In genomic region chr1:163380072-163380471, GRCm38 (mm10) we compare ENCODE assay signal across 16 mouse cellular contexts. TPM values are rescaled to one million over a fixed set of nuclear protein-coding genes. Genes with fewer than 3 reads are reported as not detected.
DNase-seq lines count a peak whose midpoint lies in the region; ATAC-seq and TF ChIP-seq lines count a peak whose summit lies in the region.
"Had no signal": no experiment of that assay in that cellular context is flagged by ENCODE, and none has a peak within 500 bp of the region (broad histone marks: within the 10 kb centered on the region; RNA-seq: fewer than 3 reads in every experiment).

No protein-coding gene starts in this region.

- intact Hi-C loops in heart, postnatal 36 days (cut with DNase I), result loop anchor here (5.0 kb wide), 1 partner anchor 68 kb away; the partner anchor contains the start of gene Prrx1

- no peak for TF ChIP-seq CTCF in Patski (IDR thresholded peaks at IDR 0.05)
- TF ChIP-seq CTCF in stomach, postnatal 0 days (IDR thresholded peaks at IDR 0.05; ENCODE audit: low read depth), result no peak

- H3K4me3 ChIP-seq in kidney, embryonic 16.5 days (ENCODE audit: low read length), result no peak overlapping the region
- no peak overlapping the region for H3K4me3 ChIP-seq in embryonic facial prominence, embryonic 14.5 days (ENCODE audit: low read depth, low read length)
- H3K4me3 ChIP-seq in stomach, postnatal 0 days (ENCODE audit: low read depth, low read length), result no peak overlapping the region
- H3K4me3 ChIP-seq: midbrain, embryonic 10.5 days; neural tube, embryonic 13.5 days had no signal

- no peaks in the 10 kb centered on the region for H3K4me1 ChIP-seq in kidney, embryonic 16.5 days (ENCODE audit: insufficient read depth, low read length)
- peaks cover 25% of the 10 kb centered on the region for H3K4me1 ChIP-seq in embryonic facial prominence, embryonic 14.5 days (ENCODE audit: control insufficient read depth, insufficient read depth, low read length)
- H3K4me1 ChIP-seq in stomach, postnatal 0 days (replicated peaks; ENCODE audit: control insufficient read depth, insufficient read depth), result no peaks in the 10 kb centered on the region
- H3K4me1 ChIP-seq: neural tube, embryonic 13.5 days had no signal

- WGBS in kidney, embryonic 16.5 days, result 48% methylated on average over 4 of the region's 4 CpGs
- 27% methylated on average over 4 of the region's 4 CpGs for WGBS in embryonic facial prominence, embryonic 14.5 days
- 16% methylated on average over 4 of the region's 4 CpGs for WGBS in stomach, postnatal 0 days

- CTCF ChIA-PET in Patski (lab: Charles Lee), result interaction anchor here (1.0 kb wide), 1 partner anchor 58 kb away, joined by 3 read pairs; no protein-coding TSS in a partner anchor

- peaks cover 3% of the 10 kb centered on the region; the same call in 1 of the 2 replicates for H3K36me3 ChIP-seq in kidney, embryonic 16.5 days (ENCODE audit: insufficient read depth, low read length)
- H3K36me3 ChIP-seq in embryonic facial prominence, embryonic 14.5 days (ENCODE audit: control insufficient read depth, insufficient read depth, low read length), result 0 out of 2 replicates have a peak, but pooled peaks cover 13% of the 10 kb centered on the region
- no peaks in the 10 kb centered on the region for H3K36me3 ChIP-seq in stomach, postnatal 0 days (ENCODE audit: control insufficient read depth, insufficient read depth, low read length)

- in situ Hi-C loops in Patski (cut with MboI; ENCODE audit: low pct_unique_long_range_greater_than_20kb), result no loop called here

- H3K4me2 ChIP-seq in kidney, embryonic 16.5 days (replicated peaks; ENCODE audit: low read depth, low read length), result no peak overlapping the region
- no peak overlapping the region for H3K4me2 ChIP-seq in embryonic facial prominence, embryonic 14.5 days (ENCODE audit: low read depth, low read length)
- no peak overlapping the region for H3K4me2 ChIP-seq in stomach, postnatal 0 days (replicated peaks; ENCODE audit: low read depth)
- H3K4me2 ChIP-seq: liver, embryonic 11.5 days; neural tube, embryonic 13.5 days had no signal

- no peaks in the 10 kb centered on the region for H3K9me3 ChIP-seq in kidney, embryonic 16.5 days (ENCODE audit: low read length)
- H3K9me3 ChIP-seq in embryonic facial prominence, embryonic 14.5 days (ENCODE audit: control insufficient read depth, low read length), result no peaks in the 10 kb centered on the region
- no peaks in the 10 kb centered on the region for H3K9me3 ChIP-seq in stomach, postnatal 0 days (ENCODE audit: control insufficient read depth, low read length)
- H3K9me3 ChIP-seq: G1E; midbrain, embryonic 10.5 days; neural tube, embryonic 13.5 days had no signal

- H3K9ac ChIP-seq in kidney, embryonic 16.5 days (replicated peaks; ENCODE audit: low read length), result no peak overlapping the region
- no peak overlapping the region for H3K9ac ChIP-seq in embryonic facial prominence, embryonic 14.5 days (ENCODE audit: low read depth, low read length)
- H3K9ac ChIP-seq in stomach, postnatal 0 days (ENCODE audit: low read length), result no peak overlapping the region
- H3K9ac ChIP-seq: neural tube, embryonic 13.5 days had no signal

- POLR2A ChIA-PET in Patski (lab: Charles Lee), result interaction anchor here (0.8 kb wide), 1 partner anchor 12 kb away, joined by 3 read pairs; no protein-coding TSS in a partner anchor

- no peak for TF ChIP-seq EP300 in stomach, postnatal 0 days (optimal IDR thresholded peaks at IDR 0.05)

- no peak overlapping the region for H3K27ac ChIP-seq in kidney, embryonic 16.5 days (ENCODE audit: low read length)
- H3K27ac ChIP-seq in embryonic facial prominence, embryonic 14.5 days (replicated peaks; ENCODE audit: low read depth, low read length), result peak overlapping the region; percentile 40; the same call in 1 of the 2 replicates
- H3K27ac ChIP-seq in stomach, postnatal 0 days (replicated peaks), result no peak overlapping the region
- H3K27ac ChIP-seq: midbrain, embryonic 10.5 days; neural tube, embryonic 13.5 days had no signal

- ATAC-seq in kidney, embryonic 16.5 days (ENCODE audit: low FRiP score, low TSS enrichment), result no peak
- no peak for ATAC-seq in Patski
- no peak; the same call in 1 of the 2 replicates for ATAC-seq in embryonic facial prominence, embryonic 14.5 days (ENCODE audit: low read depth)
- ATAC-seq in stomach, postnatal 0 days (ENCODE audit: low FRiP score, low TSS enrichment), result no peak
- ATAC-seq: forebrain, embryonic 14.5 days had no signal

- DNase-seq in kidney, adult 9 months, result peak; percentile 21
- DNase-seq in Patski (ENCODE audit: low read depth, low spot score), result peak; percentile 46
- DNase-seq in embryonic facial prominence, embryonic 14.5 days (ENCODE audit: low spot score), result peak; percentile 76
- peak; percentile 19 to 33 for DNase-seq in heart, postnatal 36 days
- DNase-seq in frontal cortex, postnatal 14 days (ENCODE audit: low spot score in 2 of 2), result no peak
- no peak for DNase-seq in stomach, postnatal 0 days (ENCODE audit: low spot score)
- DNase-seq: adrenal gland, postnatal 14 days; cerebellum, adult 2 months; embryo, embryonic 11 days; kidney, adult 18-20 months had no signal

- H3K27me3 ChIP-seq in kidney, embryonic 16.5 days (ENCODE audit: insufficient read depth, low read length), result no peaks in the 10 kb centered on the region
- no peaks in the 10 kb centered on the region for H3K27me3 ChIP-seq in Patski
- no peaks in the 10 kb centered on the region for H3K27me3 ChIP-seq in embryonic facial prominence, embryonic 14.5 days (replicated peaks; ENCODE audit: control insufficient read depth, insufficient read depth, low read length)
- H3K27me3 ChIP-seq in stomach, postnatal 0 days (ENCODE audit: control insufficient read depth, insufficient read depth, low read length), result no peaks in the 10 kb centered on the region
- H3K27me3 ChIP-seq: neural tube, embryonic 13.5 days had no signal

RNA-seq across cellular contexts. Expression of gene Gorab, which starts 23.4 kb away (rescaled TPM):
- polyA plus RNA-seq in kidney, embryonic 16.5 days (2015; fragmentation: Nextera tagmentation; extraction: Ambion mirVana), result 21.9 and 22.2 TPM in 2 replicates
- polyA plus RNA-seq in Patski (2021), result 22.4 TPM
- 25.7 and 28.5 TPM in 2 replicates for polyA plus RNA-seq in embryonic facial prominence, embryonic 14.5 days (2014; fragmentation: Nextera tagmentation; extraction: Ambion mirVana)
- total RNA-seq in heart, postnatal 36 days (2021), result 1 to 10 TPM; 2.9 to 3.0 TPM
- polyA plus RNA-seq in stomach, postnatal 0 days (2015; fragmentation: Nextera tagmentation; extraction: Ambion mirVana), result 9.7 and 10.4 TPM in 2 replicates

Comparison
In these comparisons a context has a peak if more than half of its experiments do, and no peak if none do; other contexts are left out.
1. DNase-seq: peak in kidney, adult 9 months (single experiment), Patski (single experiment), embryonic facial prominence, embryonic 14.5 days (single experiment) and heart, postnatal 36 days (2 of 2); none in frontal cortex, postnatal 14 days (0 of 2) and stomach, postnatal 0 days (single experiment).